Mouse (Mus musculus) embryonic facial prominence, embryonic 11.5 days (tissue): ENCODE results near the gene Lyg2. TPM values are rescaled to one million over a fixed set of nuclear protein-coding genes. Genes with fewer than 3 reads are reported as not detected.
A peak's percentile ranks its signal among the peaks of the same experiment; 100 is the strongest.

Experiments
- ATAC-seq: fragments of 200-750 bp; cut with Nextera tagmentation; replicated peaks from 2 replicates; pipeline ENCODE4 v1.8.0; 2017; ENCODE audit warnings: low read depth; ENCODE audit not compliant: insufficient number of reproducible peaks, low FRiP score, low TSS enrichment
- DNase-seq: peaks from one replicate; pipeline ENCODE4 v3.0.0-alpha.2; 2015; ENCODE audit warnings: low spot score
- H3K27ac ChIP-seq: fragments of 300-500 bp; sonication (generic); replicated peaks from 2 replicates; pipeline ENCODE4 v1.5.1; 2014; ENCODE audit warnings: mild to moderate bottlenecking, low read depth, low read length, control low read depth
- H3K27me3 ChIP-seq: fragments of 300-500 bp; sonication (generic); 2 replicates; pipeline ENCODE4 v1.6.1; 2014; ENCODE audit warnings: mild to moderate bottlenecking, low read length, moderate library complexity, mixed read lengths; ENCODE audit not compliant: control insufficient read depth, insufficient read depth
- H3K36me3 ChIP-seq: fragments of 300-500 bp; sonication (generic); replicated peaks from 2 replicates; pipeline ENCODE4 v1.6.1; 2014; ENCODE audit warnings: low read depth, mild to moderate bottlenecking, low read length, moderate library complexity, mixed read lengths; ENCODE audit not compliant: control insufficient read depth, insufficient read depth
- H3K4me1 ChIP-seq: fragments of 300-500 bp; sonication (generic); 2 replicates; pipeline ENCODE4 v1.6.1; 2014; ENCODE audit warnings: low read length, mixed read lengths; ENCODE audit not compliant: control insufficient read depth, insufficient read depth
- H3K4me2 ChIP-seq: fragments of 300-500 bp; sonication (generic); 2 replicates; pipeline ENCODE4 v1.6.1; 2014; ENCODE audit warnings: low read depth, mild to moderate bottlenecking, control low read depth, low read length, moderate library complexity
- H3K4me3 ChIP-seq: fragments of 300-500 bp; sonication (generic); 2 replicates; pipeline ENCODE4 v1.5.1; 2014; ENCODE audit warnings: low read depth, low read length, control low read depth
- H3K9ac ChIP-seq: fragments of 300-500 bp; sonication (generic); replicated peaks from 2 replicates; pipeline ENCODE4 v1.6.1; 2014; ENCODE audit warnings: mild to moderate bottlenecking, control low read depth, low read length
- H3K9me3 ChIP-seq: fragments of 300-500 bp; sonication (generic); replicated peaks from 2 replicates; pipeline ENCODE4 v1.6.1; 2016; ENCODE audit warnings: mild to moderate bottlenecking, low read length, inconsistent platforms, mixed read lengths; ENCODE audit not compliant: control insufficient read depth
- WGBS: fragments of 180-500 bp; shearing (Covaris S2); extraction: QIAGEN DNeasy Blood & Tissue Kit; methylation state at CpG from one replicate; pipeline ENCODE4 v1.1.7; 2014; 5-methylcytosine and 5-hydroxymethylcytosine counted together
- polyA plus RNA-seq: library from polyadenylated mRNA; unstranded; fragments of >200 nt; fragmentation: Nextera tagmentation; extraction: Ambion mirVana; gene quantifications from 2 replicates; pipeline ENCODE4 v1.2.1, GENCODE M21; 2014

The Lyg2 gene
- polyA plus RNA-seq, 1 experiment from 2014 or later, result not detected

DNA sequence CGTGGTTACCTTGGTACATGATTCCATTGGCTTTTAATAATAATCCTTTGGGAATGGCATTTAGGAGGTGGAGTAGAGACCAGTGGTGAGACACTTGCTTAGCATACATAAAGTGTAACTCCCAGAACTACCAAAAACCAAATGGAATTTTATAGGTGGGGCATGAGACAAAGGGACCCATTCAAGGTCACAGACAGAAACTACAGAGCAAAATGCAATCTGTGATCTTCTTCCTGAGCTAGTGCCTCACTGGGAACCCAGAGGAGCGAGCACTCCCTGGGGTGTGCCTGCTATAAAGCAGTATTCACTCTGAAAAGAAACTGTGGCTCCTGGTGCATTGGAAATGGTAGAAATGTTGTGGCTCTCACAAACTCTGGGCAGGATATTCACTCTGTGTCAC lies 32.6 kb upstream of the Lyg2 start:
- Histone ChIP-seq H3K27ac (no peak overlapping the region), H3K36me3 (no peaks in the 10 kb centered on the region), H3K4me3 (no peak overlapping the region), H3K4me2 (no peak overlapping the region), H3K27me3 (no peaks in the 10 kb centered on the region), H3K4me1 (no peaks in the 10 kb centered on the region), H3K9ac (no peak overlapping the region), H3K9me3 (no peaks in the 10 kb centered on the region)
- no peak for ATAC-seq
- DNase-seq, result no peak
- 74% methylated on average over 2 of the region's 2 CpGs for WGBS

DNA sequence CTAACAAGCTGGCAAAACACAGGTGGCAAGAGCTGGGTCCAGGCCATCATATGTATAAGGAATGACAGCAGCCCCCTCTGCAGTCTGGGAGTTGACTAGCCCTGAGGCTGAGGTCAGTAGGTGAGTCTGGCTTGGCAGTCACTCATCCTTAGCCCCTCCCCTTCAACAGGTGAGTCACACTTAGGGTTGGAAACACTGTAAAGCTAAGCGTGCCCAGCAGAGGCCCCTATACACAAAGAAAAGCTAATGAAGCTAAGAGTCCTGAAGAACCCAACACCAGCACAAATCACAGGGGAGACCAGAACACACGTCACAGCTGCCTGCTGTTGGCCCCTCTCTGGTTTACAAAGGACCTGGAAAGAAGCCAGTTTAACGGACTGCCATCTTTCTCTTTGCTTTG lies 15.5 kb upstream of the Lyg2 start:
- DNase-seq (peak; percentile 15), ATAC-seq (no peak)
- no peaks in the 10 kb centered on the region for H3K36me3 ChIP-seq
- H3K27me3 ChIP-seq, result no peaks in the 10 kb centered on the region
- no peak overlapping the region for H3K4me2 ChIP-seq
- no peaks in the 10 kb centered on the region for H3K9me3 ChIP-seq
- H3K4me1 ChIP-seq, result no peaks in the 10 kb centered on the region
- H3K9ac ChIP-seq, result no peak overlapping the region
- no peak overlapping the region for H3K4me3 ChIP-seq
- H3K27ac ChIP-seq, result no peak overlapping the region
- 11% methylated on average over 3 of the region's 3 CpGs for WGBS

DNA sequence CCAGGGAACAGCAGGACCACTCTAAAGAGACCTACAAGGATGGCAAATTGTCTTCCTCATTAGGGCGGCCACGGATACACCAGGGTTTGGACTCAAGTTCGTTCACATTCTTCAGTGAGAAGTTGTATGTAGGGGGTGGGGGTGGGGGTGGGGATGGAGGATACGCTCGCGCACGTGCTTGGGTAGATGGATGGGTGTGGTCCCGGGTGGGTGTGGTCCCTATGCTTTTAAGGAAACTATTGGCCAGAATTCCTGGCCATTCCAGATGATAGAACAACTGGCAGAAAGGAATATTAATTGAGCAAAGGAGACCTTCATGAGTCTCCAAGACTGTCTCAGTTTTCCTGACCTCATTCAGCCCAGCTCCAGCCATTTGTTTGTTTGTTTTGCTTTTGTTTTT lies 9.7 kb upstream of the Lyg2 start:
- H3K4me2 ChIP-seq, result no peak overlapping the region
- no peaks in the 10 kb centered on the region for H3K27me3 ChIP-seq
- H3K4me3 ChIP-seq, result no peak overlapping the region
- ATAC-seq (no peak), DNase-seq (no peak)
- no peaks in the 10 kb centered on the region for H3K9me3 ChIP-seq
- H3K9ac ChIP-seq, result no peak overlapping the region
- no peak overlapping the region for H3K27ac ChIP-seq
- H3K4me1 ChIP-seq, result no peaks in the 10 kb centered on the region
- no peaks in the 10 kb centered on the region for H3K36me3 ChIP-seq
- WGBS, result 77% methylated on average over 8 of the region's 8 CpGs

DNA sequence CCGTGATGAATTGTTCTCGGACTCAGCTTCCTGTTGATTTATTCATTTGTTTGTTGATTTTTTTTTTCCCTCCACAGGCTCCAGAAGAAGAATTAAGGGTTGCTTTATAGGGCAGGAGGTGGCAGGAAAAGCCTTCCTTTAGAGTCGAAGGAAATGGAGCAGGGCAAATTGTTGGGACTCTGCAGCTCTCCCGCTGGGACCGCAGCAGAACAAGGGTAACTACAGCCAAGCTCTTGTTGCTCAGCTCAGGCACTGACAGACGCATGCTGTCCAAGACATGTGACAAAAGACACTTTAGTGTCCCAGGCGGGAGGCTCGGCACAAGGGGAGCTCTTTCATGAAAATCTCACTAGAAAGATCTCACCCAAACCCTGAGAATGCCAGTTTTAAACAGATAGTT lies 6.2 kb upstream of the Lyg2 start:
- H3K4me1 ChIP-seq, result no peaks in the 10 kb centered on the region
- no peaks in the 10 kb centered on the region for H3K36me3 ChIP-seq
- DNase-seq (no peak), ATAC-seq (no peak)
- H3K4me2 ChIP-seq, result no peak overlapping the region
- no peak overlapping the region for H3K4me3 ChIP-seq
- H3K9me3 ChIP-seq, result no peaks in the 10 kb centered on the region
- no peak overlapping the region for H3K9ac ChIP-seq
- no peak overlapping the region for H3K27ac ChIP-seq
- WGBS, result 50% methylated on average over 8 of the region's 8 CpGs
- no peaks in the 10 kb centered on the region for H3K27me3 ChIP-seq

GRCm38 (mm10) chr1:37918096-37918495 lies 1.8 kb upstream of the Lyg2 start:
- DNase-seq, result no peak
- Histone ChIP-seq H3K4me2 (no peak overlapping the region), H3K4me3 (no peak overlapping the region), H3K27ac (no peak overlapping the region), H3K9ac (no peak overlapping the region), H3K4me1 (no peaks in the 10 kb centered on the region), H3K36me3 (no peaks in the 10 kb centered on the region), H3K9me3 (no peaks in the 10 kb centered on the region), H3K27me3 (no peaks in the 10 kb centered on the region)
- ATAC-seq, result no peak
- 85% methylated on average over 6 of the region's 6 CpGs for WGBS

GRCm38 (mm10) chr1:37917666-37918065 lies 1.4 kb upstream of the Lyg2 start:
- Histone ChIP-seq H3K9ac (no peak overlapping the region), H3K36me3 (no peaks in the 10 kb centered on the region), H3K27me3 (no peaks in the 10 kb centered on the region), H3K4me3 (no peak overlapping the region), H3K4me1 (no peaks in the 10 kb centered on the region), H3K4me2 (no peak overlapping the region), H3K27ac (no peak overlapping the region), H3K9me3 (no peaks in the 10 kb centered on the region)
- no peak for DNase-seq
- no peak for ATAC-seq
- 77% methylated on average over 13 of the region's 13 CpGs for WGBS

DNA sequence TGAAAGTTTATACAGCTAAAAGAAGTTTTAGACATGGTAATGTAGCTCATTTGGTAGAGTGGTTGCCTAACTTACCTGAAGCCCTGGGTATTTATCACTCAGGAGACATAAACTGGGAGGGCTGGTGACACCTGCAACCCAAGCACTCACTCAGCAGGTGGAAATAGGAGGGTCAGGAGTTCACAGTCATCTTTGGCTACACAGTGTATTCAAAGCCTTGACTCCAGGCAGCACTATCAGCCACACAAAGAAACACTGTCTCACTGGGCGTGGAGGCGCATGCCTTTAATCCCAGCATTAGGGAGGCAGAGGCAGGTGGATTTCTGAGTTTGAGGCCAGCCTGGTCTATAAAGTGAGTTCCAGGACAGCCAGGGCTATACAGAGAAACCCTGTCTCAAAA lies 3.5 kb downstream of the Lyg2 start:
- H3K4me1 ChIP-seq, result no peaks in the 10 kb centered on the region
- no peak overlapping the region for H3K9ac ChIP-seq
- no peak overlapping the region for H3K27ac ChIP-seq
- ATAC-seq, result no peak
- H3K4me3 ChIP-seq, result no peak overlapping the region
- no peak for DNase-seq
- no peaks in the 10 kb centered on the region for H3K27me3 ChIP-seq
- WGBS, result 80% methylated on average over 2 of the region's 2 CpGs
- H3K4me2 ChIP-seq, result no peak overlapping the region
- no peaks in the 10 kb centered on the region for H3K9me3 ChIP-seq
- H3K36me3 ChIP-seq, result no peaks in the 10 kb centered on the region

DNA sequence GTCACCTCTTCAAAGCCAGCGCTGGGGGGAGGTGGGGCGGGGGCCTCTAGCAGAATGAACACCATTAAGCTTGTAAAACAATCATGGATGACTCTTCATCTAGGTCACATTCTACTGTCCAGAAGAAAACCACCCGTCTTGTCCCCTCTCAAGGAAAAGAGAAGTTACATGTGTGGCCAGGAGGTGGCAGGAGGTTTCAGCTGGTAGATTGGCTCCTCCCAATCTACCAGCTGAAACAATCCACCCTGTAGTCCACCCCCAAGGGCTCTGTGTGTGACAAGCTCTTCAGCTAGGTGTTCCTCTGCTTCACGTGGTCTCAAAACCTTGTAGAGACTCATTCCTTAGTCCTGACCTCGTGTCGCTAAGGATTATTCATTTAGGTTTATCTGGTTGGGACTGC lies 13.1 kb downstream of the Lyg2 start:
- no peak overlapping the region for H3K9ac ChIP-seq
- no peaks in the 10 kb centered on the region for H3K27me3 ChIP-seq
- ATAC-seq, result no peak
- 43% methylated on average over 6 of the region's 6 CpGs for WGBS
- no peak overlapping the region for H3K4me2 ChIP-seq
- H3K4me1 ChIP-seq, result no peaks in the 10 kb centered on the region
- no peaks in the 10 kb centered on the region for H3K9me3 ChIP-seq
- peak; percentile 43 for DNase-seq
- H3K4me3 ChIP-seq, result no peak overlapping the region
- H3K36me3 ChIP-seq, result peaks cover under 1% of the 10 kb centered on the region
- H3K27ac ChIP-seq, result no peak overlapping the region

DNA sequence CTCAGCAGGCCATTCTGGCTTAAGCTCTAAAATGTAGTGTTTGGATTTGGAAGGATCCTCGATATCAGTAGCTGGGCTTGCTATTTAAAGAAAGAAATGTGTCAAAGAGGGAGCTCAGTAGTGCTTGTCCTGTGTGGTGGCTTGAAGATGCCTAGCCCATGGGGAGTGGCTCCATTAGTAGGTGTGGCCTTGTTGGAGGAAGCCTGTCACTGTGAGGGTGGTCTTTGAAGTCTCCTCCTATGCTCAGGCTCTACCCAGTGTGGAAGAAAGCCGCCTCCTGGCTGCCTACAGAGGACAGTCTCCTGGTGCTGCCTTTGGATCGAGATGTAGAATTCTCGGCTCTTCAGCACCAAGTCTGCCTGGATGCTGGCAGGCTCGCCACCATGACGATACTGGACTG lies 16.0 kb downstream of the Lyg2 start:
- Histone ChIP-seq H3K36me3 (peaks cover 5% of the 10 kb centered on the region), H3K27me3 (no peaks in the 10 kb centered on the region), H3K9ac (no peak overlapping the region), H3K27ac (no peak overlapping the region), H3K4me2 (no peak overlapping the region), H3K4me3 (no peak overlapping the region), H3K9me3 (no peaks in the 10 kb centered on the region), H3K4me1 (no peaks in the 10 kb centered on the region)
- ATAC-seq, result no peak
- WGBS, result 56% methylated on average over 6 of the region's 6 CpGs
- DNase-seq, result no peak
